Mouse (Mus musculus) hindbrain, embryonic 14.5 days (tissue): ENCODE results near the gene Apobec1. TPM values are rescaled to one million over a fixed set of nuclear protein-coding genes. Genes with fewer than 3 reads are reported as not detected.

Experiments
- ATAC-seq: fragments of 200-750 bp; cut with Nextera tagmentation; 2 replicates; pipeline ENCODE4 v1.8.0; 2017; ENCODE audit warnings: moderate number of reproducible peaks, mild to moderate bottlenecking, moderate TSS enrichment, moderate library complexity; ENCODE audit not compliant: low FRiP score
- DNase-seq: peaks from one replicate; pipeline ENCODE4 v3.0.0-alpha.2; 2015; ENCODE audit warnings: low spot score
- H3K27ac ChIP-seq: fragments of 300-500 bp; sonication (generic); 2 replicates; pipeline ENCODE4 v1.5.1; 2014; ENCODE audit warnings: mild to moderate bottlenecking, moderate library complexity
- H3K27me3 ChIP-seq: fragments of 300-500 bp; sonication (generic); 2 replicates; pipeline ENCODE4 v1.6.1; 2014; ENCODE audit warnings: mild to moderate bottlenecking, low read length, mixed read lengths; ENCODE audit not compliant: control insufficient read depth, insufficient read depth
- H3K36me3 ChIP-seq: fragments of 300-500 bp; sonication (generic); replicated peaks from 2 replicates; pipeline ENCODE4 v1.6.1; 2014; ENCODE audit not compliant: control insufficient read depth, insufficient read depth
- H3K4me1 ChIP-seq: fragments of 300-500 bp; sonication (generic); replicated peaks from 2 replicates; pipeline ENCODE4 v1.6.1; 2014; ENCODE audit warnings: antibody characterized with exemption, low read length, mixed read lengths; ENCODE audit not compliant: control insufficient read depth, insufficient read depth
- H3K4me2 ChIP-seq: fragments of 300-500 bp; sonication (generic); replicated peaks from 2 replicates; pipeline ENCODE4 v1.6.1; 2014; ENCODE audit warnings: mild to moderate bottlenecking, moderate library complexity
- H3K4me3 ChIP-seq: fragments of 300-500 bp; sonication (generic); replicated peaks from 2 replicates; pipeline ENCODE4 v1.5.1; 2014; ENCODE audit warnings: mild to moderate bottlenecking, low read length
- H3K9ac ChIP-seq: fragments of 300-500 bp; sonication (generic); 2 replicates; pipeline ENCODE4 v1.6.1; 2014
- H3K9me3 ChIP-seq: fragments of 300-500 bp; sonication (generic); 2 replicates; pipeline ENCODE4 v1.6.1; 2016; ENCODE audit warnings: low read length; ENCODE audit not compliant: control insufficient read depth
- WGBS: fragments of 180-500 bp; shearing (Covaris S2); extraction: QIAGEN DNeasy Blood & Tissue Kit; methylation state at CpG from one replicate; pipeline ENCODE4 v1.1.7; 2014; 5-methylcytosine and 5-hydroxymethylcytosine counted together
- polyA plus RNA-seq: library from polyadenylated mRNA; unstranded; fragments of >200 nt; fragmentation: Nextera tagmentation; extraction: Ambion mirVana; gene quantifications from 2 replicates; pipeline ENCODE4 v1.2.1, GENCODE M21; 2014

Gene Apobec1
- polyA plus RNA-seq, 1 experiment from 2014 or later = 1.5 TPM

- Histone ChIP-seq H3K9ac (no peak overlapping the region), H3K4me1 (no peaks in the 10 kb centered on the region), H3K27ac (no peak overlapping the region), H3K4me2 (no peak overlapping the region), H3K4me3 (no peak overlapping the region), H3K36me3 (no peaks in the 10 kb centered on the region), H3K27me3 (no peaks in the 10 kb centered on the region), H3K9me3 (no peaks in the 10 kb centered on the region)
- WGBS = 72% methylated on average over 10 of the region's 10 CpGs
- DNase-seq = no peak
- no peak for ATAC-seq
Observed at GRCm38 (mm10) chr6:122608434-122609376, 6.5 kb upstream of the Apobec1 start.

- WGBS = 96% methylated on average over 12 of the region's 12 CpGs
- no peak for DNase-seq
- no peak overlapping the region for H3K27ac ChIP-seq
Observed at GRCm38 (mm10) chr6:122607700-122608099, 5.5 kb upstream of the Apobec1 start.

GRCm38 (mm10) chr6:122606661-122607060 lies 4.4 kb upstream of the Apobec1 start:
- H3K4me2 ChIP-seq = no peak overlapping the region
- H3K27ac ChIP-seq = no peak overlapping the region
- no peak overlapping the region for H3K9ac ChIP-seq
- H3K36me3 ChIP-seq = no peaks in the 10 kb centered on the region
- no peak overlapping the region for H3K4me3 ChIP-seq
- no peaks in the 10 kb centered on the region for H3K27me3 ChIP-seq
- DNase-seq = no peak
- 97% methylated on average over 11 of the region's 11 CpGs for WGBS
- no peaks in the 10 kb centered on the region for H3K9me3 ChIP-seq
- ATAC-seq = no peak
- H3K4me1 ChIP-seq = no peaks in the 10 kb centered on the region

More at GRCm38 (mm10) chr6:122607700-122608099, 5.5 kb upstream of the Apobec1 start:
- no peak overlapping the region for H3K9ac ChIP-seq
- no peaks in the 10 kb centered on the region for H3K9me3 ChIP-seq
- H3K4me3 ChIP-seq = no peak overlapping the region
- no peaks in the 10 kb centered on the region for H3K27me3 ChIP-seq
- no peaks in the 10 kb centered on the region for H3K36me3 ChIP-seq
- no peaks in the 10 kb centered on the region for H3K4me1 ChIP-seq
- no peak overlapping the region for H3K4me2 ChIP-seq
- no peak for ATAC-seq

- no peak for DNase-seq
- Histone ChIP-seq H3K4me3 (no peak overlapping the region), H3K27ac (no peak overlapping the region), H3K4me2 (no peak overlapping the region), H3K4me1 (no peaks in the 10 kb centered on the region), H3K27me3 (no peaks in the 10 kb centered on the region), H3K9me3 (no peaks in the 10 kb centered on the region), H3K9ac (no peak overlapping the region), H3K36me3 (no peaks in the 10 kb centered on the region)
- WGBS = 94% methylated on average over 8 of the region's 8 CpGs
- no peak for ATAC-seq
Observed at GRCm38 (mm10) chr6:122605483-122605882, 3.2 kb upstream of the Apobec1 start.

GRCm38 (mm10) chr6:122604260-122604659 lies 2.0 kb upstream of the Apobec1 start:
- Histone ChIP-seq H3K4me3 (no peak overlapping the region), H3K27ac (no peak overlapping the region), H3K27me3 (no peaks in the 10 kb centered on the region), H3K4me1 (no peaks in the 10 kb centered on the region), H3K9me3 (no peaks in the 10 kb centered on the region), H3K4me2 (no peak overlapping the region), H3K9ac (no peak overlapping the region), H3K36me3 (no peaks in the 10 kb centered on the region)
- DNase-seq = no peak
- ATAC-seq = no peak

- no peaks in the 10 kb centered on the region for H3K4me1 ChIP-seq
- no peak overlapping the region for H3K4me3 ChIP-seq
- no peaks in the 10 kb centered on the region for H3K36me3 ChIP-seq
- WGBS = 70% methylated on average over 1 of the region's 1 CpGs
- no peaks in the 10 kb centered on the region for H3K27me3 ChIP-seq
- no peak for ATAC-seq
- no peak overlapping the region for H3K27ac ChIP-seq
- no peaks in the 10 kb centered on the region for H3K9me3 ChIP-seq
- peak overlapping the region; percentile 55 for H3K4me2 ChIP-seq
- no peak overlapping the region for H3K9ac ChIP-seq
- DNase-seq = no peak
Observed at GRCm38 (mm10) chr6:122602992-122603322, 713 bp upstream of the Apobec1 start.

- Histone ChIP-seq H3K36me3 (no peaks in the 10 kb centered on the region), H3K27me3 (no peaks in the 10 kb centered on the region), H3K9me3 (no peaks in the 10 kb centered on the region), H3K4me1 (no peaks in the 10 kb centered on the region), H3K4me3 (peak overlapping the region; percentile 20; the same call in 1 of the 2 replicates), H3K4me2 (peak overlapping the region; percentile 55), H3K27ac (no peak overlapping the region), H3K9ac (no peak overlapping the region)
- DNase-seq = no peak
- no peak for ATAC-seq
- WGBS = 91% methylated on average over 3 of the region's 3 CpGs
Observed at GRCm38 (mm10) chr6:122601615-122602014, 629 bp downstream of the Apobec1 start.

- H3K4me2 ChIP-seq = no peak overlapping the region
- 94% methylated on average over 4 of the region's 4 CpGs for WGBS
- no peak for DNase-seq
- no peak for ATAC-seq
- H3K4me1 ChIP-seq = no peaks in the 10 kb centered on the region
- H3K36me3 ChIP-seq = no peaks in the 10 kb centered on the region
- no peak overlapping the region for H3K9ac ChIP-seq
- no peak overlapping the region for H3K27ac ChIP-seq
- no peaks in the 10 kb centered on the region for H3K27me3 ChIP-seq
- no peak overlapping the region for H3K4me3 ChIP-seq
- H3K9me3 ChIP-seq = no peaks in the 10 kb centered on the region
Observed at GRCm38 (mm10) chr6:122601031-122601430, 1.2 kb downstream of the Apobec1 start.

- Histone ChIP-seq H3K4me1 (no peaks in the 10 kb centered on the region), H3K9ac (no peak overlapping the region), H3K9me3 (no peaks in the 10 kb centered on the region), H3K4me2 (no peak overlapping the region), H3K4me3 (no peak overlapping the region), H3K36me3 (no peaks in the 10 kb centered on the region), H3K27ac (no peak overlapping the region), H3K27me3 (no peaks in the 10 kb centered on the region)
- DNase-seq (no peak), ATAC-seq (no peak)
- WGBS = 74% methylated on average over 7 of the region's 7 CpGs
Observed at GRCm38 (mm10) chr6:122600066-122600646, 2.1 kb downstream of the Apobec1 start.
